Mouse (Mus musculus) cerebellum, adult 2 months (tissue): ENCODE data around the gene Zfp979.
"Not testable (repeated sequence)": the region's sequence is repeated elsewhere in the genome, so short reads cannot be mapped to it uniquely, and the experiment has no call there.

ENCODE experiments used
- CTCF ChIP-seq: fragments of 200-500 bp; IDR thresholded peaks from 2 replicates; pipeline ENCODE4 v1.5.1; 2011; ENCODE audit warnings: low read depth, mild to moderate bottlenecking, control low read depth, low read length, moderate library complexity, borderline replicate concordance; ENCODE audit not compliant: insufficient read depth
- POLR2A ChIP-seq: fragments of 200-500 bp; IDR thresholded peaks from 2 replicates; pipeline ENCODE4 v1.6.1; 2011; ENCODE audit warnings: low read length, control low read depth, borderline replicate concordance; ENCODE audit not compliant: insufficient read depth

DNA sequence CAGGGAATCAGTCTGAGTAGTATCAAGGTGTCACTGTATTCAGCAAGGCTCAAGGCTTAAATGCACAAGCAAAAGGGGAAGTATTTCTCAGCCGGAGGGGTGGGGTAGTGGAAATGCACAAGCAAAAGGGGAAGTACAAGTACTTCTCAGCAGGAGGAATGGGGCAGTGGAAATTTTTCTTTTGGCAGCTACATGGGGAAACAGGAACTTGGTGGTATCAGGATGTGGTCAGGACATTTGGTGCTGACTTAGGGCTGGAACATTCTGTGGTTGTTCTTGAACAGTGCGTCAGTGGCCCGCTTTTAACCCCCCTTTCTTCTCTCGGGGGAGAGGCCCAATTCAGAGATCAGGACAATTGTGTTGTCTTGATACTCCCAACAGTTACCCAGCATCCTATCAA is 62.9 kb downstream of the Zfp979 start:
- TF ChIP-seq CTCF, POLR2A: not testable (repeated sequence)
